Mouse (Mus musculus) kidney, postnatal 10 days (tissue): ENCODE measurements around the gene Piezo1.

Experiments used
- DNase-seq: peaks from one replicate; pipeline ENCODE4 v3.0.0; 2021; ENCODE audit warnings: mixed read lengths

The Piezo1 gene

DNA sequence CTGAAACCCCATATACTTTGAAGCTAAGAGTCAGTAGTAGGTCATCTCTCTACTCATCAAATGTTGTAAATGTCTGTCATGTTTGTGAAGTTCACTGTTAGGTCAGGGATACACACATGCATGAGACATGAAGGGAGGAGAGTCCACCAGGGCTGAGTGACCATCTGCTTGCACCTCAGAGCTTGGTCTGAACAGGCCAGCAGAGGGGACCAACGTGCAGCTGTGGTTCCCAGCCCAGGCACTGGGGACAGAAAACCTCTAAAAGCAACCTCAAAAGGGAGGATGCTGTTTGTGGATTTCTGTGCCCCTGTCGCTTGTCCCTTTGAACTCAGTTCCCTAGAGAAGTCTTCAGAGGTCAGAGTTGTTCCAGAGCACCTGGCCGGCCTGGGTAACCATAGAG lies 105.9 kb downstream of the Piezo1 start:
- no peak for DNase-seq

DNA sequence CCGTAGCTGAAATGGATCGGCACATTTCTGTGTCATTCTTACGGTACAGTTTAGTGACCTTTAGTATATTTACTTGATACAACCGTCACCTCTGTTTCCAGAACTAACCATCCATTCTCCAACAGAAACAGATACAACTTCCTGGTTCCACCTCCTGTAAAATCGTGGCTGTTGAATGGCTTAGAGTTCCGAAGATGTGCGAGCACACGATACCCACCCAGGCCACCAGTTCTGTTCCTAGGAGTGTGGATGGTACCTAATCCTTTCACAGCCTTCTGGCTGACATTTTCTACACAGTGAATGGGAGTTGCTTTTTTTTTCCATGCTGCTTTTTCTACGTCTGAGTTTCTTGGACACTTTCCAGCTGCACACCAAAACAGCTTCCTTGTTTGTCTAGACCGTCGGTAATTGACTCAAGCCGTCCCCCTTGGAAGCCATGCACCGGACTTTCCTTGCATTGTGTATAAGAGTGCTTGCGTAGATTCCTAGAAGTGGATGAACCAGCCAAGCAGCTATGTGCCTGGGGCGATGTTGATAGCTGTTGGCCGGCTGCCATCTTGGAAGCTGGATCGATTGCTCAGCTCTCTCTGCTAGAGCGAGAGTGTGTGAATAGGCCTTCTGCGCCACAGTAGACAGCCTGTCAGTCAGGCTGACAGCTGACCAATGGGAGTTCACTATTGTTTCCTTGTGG lies 106.9 kb downstream of the Piezo1 start:
- DNase-seq = peak; percentile 90

DNA sequence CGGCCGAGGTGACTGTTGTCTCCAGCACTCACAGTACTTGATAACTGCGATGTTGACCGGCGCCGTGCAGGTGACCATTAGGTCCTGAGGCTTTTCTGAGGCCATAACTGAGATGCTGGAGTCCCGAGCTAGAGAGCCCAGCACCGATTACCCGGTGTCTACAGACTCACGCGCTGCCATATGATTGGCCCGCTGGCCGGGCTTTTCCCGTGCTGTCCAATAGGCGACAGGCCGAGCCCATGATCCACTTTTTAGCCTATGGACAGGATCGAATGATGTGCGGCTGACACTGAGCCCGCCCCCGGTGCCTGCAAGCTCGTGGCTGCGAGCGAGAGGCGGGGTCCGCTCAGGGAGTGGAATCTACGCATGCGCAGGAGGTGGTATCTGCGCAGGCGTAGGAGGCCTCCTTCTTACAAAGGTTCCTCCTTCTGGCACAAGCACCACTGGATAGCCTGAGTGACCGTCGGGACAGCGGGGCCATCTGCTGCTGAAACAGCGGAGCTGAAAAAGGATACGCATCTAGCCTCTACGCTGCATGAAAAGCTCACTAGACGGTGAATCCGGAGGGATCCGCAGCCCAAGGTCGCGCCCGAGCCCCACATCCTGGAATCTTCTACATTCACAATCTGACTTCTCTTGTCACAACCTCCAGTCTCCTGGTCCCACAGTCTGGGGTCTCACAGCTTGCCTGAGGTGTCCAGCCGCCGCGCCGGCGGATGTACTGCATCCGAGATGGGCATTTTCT lies 107.7 kb downstream of the Piezo1 start, which contains the start of gene Mvd:
TSS of gene Mvd (minus strand) at position 161 of the 745 bp plus-strand sequence.
- peak; percentile 99 for DNase-seq

DNA sequence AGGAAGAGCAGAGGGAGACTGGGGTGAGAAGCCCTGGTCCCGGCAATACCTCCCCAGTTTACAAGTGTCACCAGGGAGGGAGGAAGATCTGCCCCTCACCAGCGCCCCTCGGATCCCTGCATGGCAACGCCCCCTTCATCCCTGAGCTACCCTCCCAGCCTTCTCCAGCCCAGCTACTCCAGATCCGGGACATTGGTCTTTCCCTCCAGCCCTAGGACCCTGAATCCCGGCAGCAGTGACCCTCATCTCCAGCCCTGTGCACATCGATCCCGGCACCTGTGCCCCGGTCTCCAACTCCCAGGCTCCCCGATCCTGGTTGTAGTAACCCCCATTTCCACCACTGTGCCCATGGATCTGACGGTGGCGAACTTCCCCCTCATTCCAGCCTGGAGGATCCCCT lies 108.3 kb downstream of the Piezo1 start:
- DNase-seq = no peak

DNA sequence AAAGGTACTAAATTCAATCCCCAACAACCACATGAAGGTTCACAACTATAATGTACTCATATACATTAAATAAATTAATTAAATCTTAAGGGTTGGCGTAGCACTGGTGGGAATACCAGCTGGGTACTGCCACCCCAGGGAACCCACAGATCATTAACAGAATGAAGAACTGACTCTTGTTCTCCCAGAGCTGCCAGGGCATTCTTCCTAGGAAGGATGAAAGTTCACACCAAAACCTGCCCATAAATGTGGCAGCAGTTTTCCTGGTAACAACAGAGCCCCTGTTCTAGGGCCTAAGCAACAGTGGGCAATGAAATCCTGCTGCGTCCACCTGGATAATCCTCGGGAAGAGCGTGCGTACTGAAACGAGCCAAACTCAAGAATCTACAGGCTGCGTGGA lies 108.8 kb downstream of the Piezo1 start:
- no peak for DNase-seq

DNA sequence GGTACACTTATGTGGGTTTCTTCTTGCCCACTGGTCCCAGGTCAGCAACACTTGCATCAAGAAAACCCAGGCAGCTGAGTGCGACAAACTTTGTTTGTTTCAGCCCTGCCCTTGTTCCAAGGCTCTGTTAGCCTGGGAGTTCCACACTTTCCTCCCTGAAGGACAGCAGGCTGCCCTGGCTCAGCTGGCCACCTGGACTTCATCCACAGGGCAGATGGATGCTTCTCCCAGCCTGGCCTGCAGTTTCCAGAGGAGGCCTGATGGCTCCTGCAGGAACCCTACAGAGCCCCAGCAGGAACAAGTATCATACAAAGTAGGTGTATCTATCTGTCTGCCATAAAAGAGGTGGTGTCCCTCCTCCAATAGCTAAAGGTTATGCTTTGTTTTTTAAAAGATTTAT lies 109.8 kb downstream of the Piezo1 start:
- no peak for DNase-seq

DNA sequence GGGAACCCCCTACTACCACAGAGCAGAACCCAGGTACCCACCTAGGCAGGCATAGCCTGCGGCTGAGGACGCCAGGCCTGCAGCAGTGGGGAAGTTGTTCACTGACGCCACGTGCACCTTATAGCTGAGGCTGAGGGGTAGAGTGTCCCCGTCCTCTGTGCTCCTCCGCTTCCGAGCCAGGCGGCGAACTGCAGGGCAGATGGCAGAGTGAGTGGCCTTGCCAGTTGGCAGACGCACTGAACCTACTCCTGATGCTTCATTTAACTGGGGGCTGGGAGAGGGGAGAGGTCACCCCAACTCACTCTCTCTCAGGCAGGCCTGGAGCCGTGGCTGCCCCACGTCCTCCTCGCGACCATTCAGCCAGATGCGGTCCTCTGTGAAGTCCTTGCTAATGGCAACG lies 111.8 kb downstream of the Piezo1 start:
- DNase-seq = no peak

DNA sequence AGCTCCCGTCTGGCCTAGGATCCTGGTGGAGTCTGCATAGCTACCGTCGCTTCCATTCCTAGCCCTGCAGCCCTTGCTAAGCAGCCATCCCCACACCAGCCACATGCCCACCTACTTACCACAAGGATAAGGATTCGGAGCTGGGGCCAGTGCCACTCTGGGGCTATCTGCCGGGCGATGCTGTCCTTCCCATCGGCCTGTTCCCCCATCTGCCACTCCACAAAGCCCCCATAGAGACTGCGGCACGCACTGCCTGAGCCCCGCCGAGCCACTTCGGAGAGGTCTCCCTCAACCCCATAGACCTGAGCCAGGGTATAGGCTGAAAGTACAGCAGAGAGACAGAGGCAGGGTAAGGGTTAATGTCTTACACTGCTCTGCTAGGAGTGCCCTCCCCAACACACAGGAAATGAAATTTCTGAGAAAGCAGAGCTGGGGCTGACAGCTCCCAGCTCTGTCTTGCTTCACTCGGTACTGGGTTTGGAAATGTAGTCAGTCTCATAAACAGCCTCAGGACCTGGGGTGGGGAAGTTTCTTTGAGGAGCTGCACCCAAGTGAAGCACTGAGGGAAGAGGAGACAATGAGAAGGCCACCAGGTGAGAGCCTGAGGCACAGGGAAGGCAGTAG lies 113.3 kb downstream of the Piezo1 start:
- DNase-seq = no peak

DNA sequence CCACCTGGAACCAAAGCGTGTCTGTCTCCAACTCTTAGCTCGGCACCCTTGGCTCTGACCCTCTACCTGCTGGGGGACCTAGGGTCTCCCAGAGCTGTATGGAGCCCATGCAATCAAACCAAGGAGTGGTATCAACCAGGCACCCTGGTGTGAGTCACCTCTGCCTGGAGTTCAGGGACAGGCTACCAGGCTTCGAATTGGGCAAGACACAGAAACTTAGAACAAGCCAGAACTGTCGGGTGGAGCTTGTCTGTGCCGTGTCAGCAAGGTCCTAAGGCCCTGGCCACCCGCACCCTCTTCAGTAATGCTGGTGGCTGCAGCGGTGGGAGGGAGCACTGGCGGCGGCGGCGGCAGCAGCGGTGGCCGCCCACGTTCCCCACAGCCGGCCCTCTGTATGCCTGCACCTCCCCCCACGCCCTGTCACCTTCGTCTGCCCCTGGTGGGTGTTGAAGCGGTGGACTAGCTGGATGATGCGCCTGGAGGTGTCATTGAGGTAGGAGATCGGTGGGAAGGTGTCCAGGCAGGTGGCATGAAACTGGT lies 114.5 kb downstream of the Piezo1 start:
- no peak for DNase-seq

DNA sequence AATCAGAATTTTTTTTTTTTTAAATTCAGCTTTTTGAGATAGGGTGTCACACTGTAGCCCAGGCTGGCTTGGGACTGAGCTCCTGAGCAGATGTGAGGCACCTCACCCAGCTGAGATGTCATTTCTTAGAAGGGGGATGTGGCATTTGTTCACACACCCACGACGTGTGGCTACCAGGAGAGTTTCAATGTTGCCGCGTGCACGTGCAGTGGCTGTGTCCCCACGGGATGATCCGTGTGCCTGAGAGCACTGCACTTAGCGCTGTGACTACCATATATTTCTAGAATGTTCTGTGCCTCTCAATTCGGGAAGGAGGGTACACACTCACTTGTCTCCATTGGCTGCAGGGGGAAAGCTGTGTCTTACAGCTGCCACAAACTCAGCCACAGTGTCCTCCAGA lies 115.0 kb downstream of the Piezo1 start:
- DNase-seq = no peak

DNA sequence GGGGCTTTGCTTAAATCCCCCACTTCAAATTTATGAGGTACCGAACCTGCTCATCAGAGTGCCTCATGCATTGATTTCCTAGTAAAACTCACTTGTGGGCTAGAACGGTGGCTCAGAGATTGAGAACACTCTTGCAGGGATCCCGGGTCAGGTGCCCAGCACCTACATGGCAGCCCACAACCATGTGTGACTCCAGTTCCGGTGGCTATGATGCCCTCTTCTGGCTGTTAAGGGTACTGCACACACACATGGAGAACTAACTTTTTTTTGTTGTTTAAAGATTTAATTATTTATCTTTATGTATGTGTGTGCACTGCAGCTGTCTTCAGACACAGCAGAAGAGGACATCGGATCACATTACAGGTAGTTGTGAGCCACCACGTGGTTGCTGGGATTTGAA lies 115.8 kb downstream of the Piezo1 start:
- DNase-seq = no peak

DNA sequence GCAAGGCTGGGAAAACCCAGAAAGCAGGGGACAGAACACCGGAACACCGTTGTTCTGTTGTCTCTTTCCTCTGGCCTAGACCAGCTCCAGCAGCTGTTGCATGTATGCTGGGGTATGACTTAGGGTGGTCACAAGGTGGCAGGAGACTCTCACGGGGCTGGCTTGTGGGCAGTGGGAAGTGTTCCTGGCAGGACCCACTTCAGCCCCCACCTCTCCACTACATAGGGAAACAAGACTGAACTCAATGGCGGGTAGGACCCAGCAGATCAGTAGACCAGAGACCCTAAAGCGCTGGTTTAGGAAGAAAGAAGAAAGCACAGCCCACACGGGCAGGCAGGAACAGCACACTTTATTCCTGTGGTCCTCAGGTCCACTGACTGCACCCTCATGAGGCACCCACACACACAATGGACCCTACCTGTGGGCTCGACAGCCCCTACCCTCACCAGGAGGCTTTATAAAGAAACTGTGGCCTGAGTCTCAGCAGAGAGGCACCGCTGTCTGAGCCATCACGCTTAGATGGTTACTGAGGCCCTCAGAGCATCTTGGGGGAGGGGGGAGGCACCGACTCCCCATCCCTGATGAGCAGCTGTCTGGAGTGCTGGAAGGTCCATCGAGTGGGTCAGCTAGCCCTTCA lies 117.7 kb downstream of the Piezo1 start:
- DNase-seq = no peak

DNA sequence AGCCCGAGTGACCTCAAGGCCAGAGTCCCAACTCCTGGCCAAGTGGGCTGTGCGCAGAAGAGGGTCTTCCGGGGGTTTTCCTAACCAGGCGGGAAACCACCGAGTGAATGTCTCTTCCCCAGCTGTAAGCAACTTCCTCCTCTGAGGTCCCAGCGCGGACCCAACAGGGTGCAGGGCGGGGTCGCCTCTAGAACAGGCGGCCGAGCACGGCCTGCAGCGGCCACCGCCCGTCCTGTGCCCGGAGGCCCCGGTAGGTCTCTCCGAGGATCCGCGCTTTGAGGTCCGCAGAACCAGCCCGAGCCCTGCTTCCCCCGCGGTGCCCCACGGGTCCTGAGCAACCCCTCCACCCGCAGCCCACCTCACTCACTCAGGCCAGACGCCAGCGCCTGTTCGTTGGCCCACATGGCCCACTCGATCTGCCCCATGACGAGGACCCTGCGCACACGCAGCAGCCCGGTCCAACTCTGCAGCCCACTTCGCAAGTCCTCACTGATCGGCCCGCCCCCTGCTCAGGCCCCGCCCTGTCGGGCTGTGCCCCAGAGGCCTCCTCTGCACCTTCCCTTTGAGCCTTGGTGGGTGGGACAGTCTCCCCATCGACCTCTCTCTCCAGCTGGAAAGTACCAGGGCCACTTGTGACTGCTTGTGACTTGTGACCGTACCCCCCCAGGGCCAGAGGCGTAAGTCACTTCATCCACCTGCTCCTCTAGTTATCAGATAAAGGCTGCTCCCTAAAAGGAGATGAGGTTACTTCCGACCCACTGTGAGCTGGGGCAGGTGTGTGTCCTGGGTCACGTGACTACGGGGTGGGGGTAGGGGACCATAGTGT lies 118.5 kb downstream of the Piezo1 start, which contains the start of gene Cyba:
TSS of gene Cyba (minus strand) at position 488 of the 826 bp plus-strand sequence.
- DNase-seq = peak; percentile 90
